Mouse (Mus musculus) stomach, embryonic 16.5 days (tissue): ENCODE results near the gene E330009J07Rik. TPM values are rescaled to one million over a fixed set of nuclear protein-coding genes. Genes with fewer than 3 reads are reported as not detected.
A peak's percentile ranks its signal among the peaks of the same experiment; 100 is the strongest.

Experiments
- ATAC-seq: fragments of 200-750 bp; cut with Nextera tagmentation; 2 replicates; pipeline ENCODE4 v1.8.0; 2017; ENCODE audit warnings: moderate number of reproducible peaks, moderate TSS enrichment; ENCODE audit not compliant: insufficient read depth, low FRiP score
- H3K27ac ChIP-seq: fragments of 300-500 bp; sonication (generic); 2 replicates; pipeline ENCODE4 v1.5.1; 2014; ENCODE audit warnings: low read length
- H3K27me3 ChIP-seq: fragments of 300-500 bp; sonication (generic); 2 replicates; pipeline ENCODE4 v1.6.1; 2014; ENCODE audit warnings: low read length, control low read depth, mixed read lengths; ENCODE audit not compliant: control insufficient read depth, insufficient read depth
- H3K36me3 ChIP-seq: fragments of 300-500 bp; sonication (generic); 2 replicates; pipeline ENCODE4 v1.6.1; 2014; ENCODE audit warnings: low read length; ENCODE audit not compliant: control insufficient read depth, insufficient read depth
- H3K4me1 ChIP-seq: fragments of 300-500 bp; sonication (generic); 2 replicates; pipeline ENCODE4 v1.6.1; 2014; ENCODE audit warnings: low read length, control low read depth, mixed read lengths; ENCODE audit not compliant: control insufficient read depth, insufficient read depth
- H3K4me2 ChIP-seq: fragments of 300-500 bp; sonication (generic); 2 replicates; pipeline ENCODE4 v1.6.1; 2014; ENCODE audit warnings: low read depth, low read length, mixed read lengths
- H3K4me3 ChIP-seq: fragments of 300-500 bp; sonication (generic); replicated peaks from 2 replicates; pipeline ENCODE4 v1.5.1; 2014; ENCODE audit warnings: mild to moderate bottlenecking, low read length
- H3K9ac ChIP-seq: fragments of 300-500 bp; sonication (generic); 2 replicates; pipeline ENCODE4 v1.6.1; 2014; ENCODE audit warnings: low read length
- H3K9me3 ChIP-seq: fragments of 300-500 bp; sonication (generic); replicated peaks from 2 replicates; pipeline ENCODE4 v1.6.1; 2016; ENCODE audit warnings: low read length, control low read depth; ENCODE audit not compliant: control insufficient read depth
- WGBS: fragments of 180-500 bp; shearing (Covaris S2); extraction: QIAGEN DNeasy Blood & Tissue Kit; methylation state at CpG from one replicate; pipeline ENCODE4 v1.1.7; 2014; 5-methylcytosine and 5-hydroxymethylcytosine counted together
- polyA plus RNA-seq: library from polyadenylated mRNA; unstranded; fragments of >200 nt; fragmentation: Nextera tagmentation; extraction: Ambion mirVana; gene quantifications from 2 replicates; pipeline ENCODE4 v1.2.1, GENCODE M21; 2015

The E330009J07Rik gene
- polyA plus RNA-seq, 1 experiment from 2014 or later = 19.8 TPM

DNA sequence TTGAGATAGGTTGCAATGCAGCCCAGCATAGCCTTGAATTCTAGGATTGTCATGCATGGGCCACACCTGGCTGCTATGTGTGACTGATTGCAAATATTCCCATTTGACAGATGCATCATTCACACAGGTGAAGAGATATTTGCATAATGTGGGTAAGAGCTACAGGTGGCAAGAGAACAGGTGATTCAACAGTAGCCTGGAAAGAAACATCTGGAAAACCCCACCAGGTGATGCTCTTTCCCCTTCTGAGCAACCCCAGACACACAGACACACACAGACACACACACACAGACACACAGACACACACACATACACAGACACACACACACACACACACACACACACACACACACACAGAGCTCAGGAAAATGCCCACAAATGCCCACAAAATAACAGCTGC is 4.1 kb downstream of the E330009J07Rik start:
- no peaks in the 10 kb centered on the region for H3K27me3 ChIP-seq
- peak overlapping the region; percentile 44; the same call in 1 of the 2 replicates for H3K27ac ChIP-seq

GRCm38 (mm10) chr6:40431356-40431755 is 4.6 kb downstream of the E330009J07Rik start:
- Histone ChIP-seq H3K27ac (0 out of 2 replicates have a peak overlapping the region, but pooled peaks have one; percentile 76), H3K4me1 (peaks cover 23% of the 10 kb centered on the region), H3K4me2 (no peak overlapping the region), H3K27me3 (no peaks in the 10 kb centered on the region), H3K9me3 (no peaks in the 10 kb centered on the region), H3K9ac (no peak overlapping the region), H3K36me3 (no peaks in the 10 kb centered on the region), H3K4me3 (no peak overlapping the region)
- 42% methylated on average over 4 of the region's 4 CpGs for WGBS
- ATAC-seq = peak; percentile 48; the same call in 1 of the 2 replicates

More for the DNA sequence above, 4.1 kb downstream of the E330009J07Rik start:
- H3K36me3 ChIP-seq = no peaks in the 10 kb centered on the region
- H3K4me2 ChIP-seq = no peak overlapping the region
- H3K4me3 ChIP-seq = no peak overlapping the region
- H3K9ac ChIP-seq = no peak overlapping the region
- H3K4me1 ChIP-seq = peaks cover 23% of the 10 kb centered on the region
- no peaks in the 10 kb centered on the region for H3K9me3 ChIP-seq
- no peak for ATAC-seq

- H3K27ac ChIP-seq = peak overlapping the region; percentile 76
- ATAC-seq = no peak
- WGBS = 57% methylated on average over 3 of the region's 3 CpGs
- H3K27me3 ChIP-seq = no peaks in the 10 kb centered on the region
- H3K36me3 ChIP-seq = no peaks in the 10 kb centered on the region
- H3K4me2 ChIP-seq = no peak overlapping the region
- no peaks in the 10 kb centered on the region for H3K9me3 ChIP-seq
- H3K4me1 ChIP-seq = peaks cover 20% of the 10 kb centered on the region
- no peak overlapping the region for H3K9ac ChIP-seq
- H3K4me3 ChIP-seq = no peak overlapping the region
These were observed 5.1 kb downstream of the E330009J07Rik start for GRCm38 (mm10) chr6:40430878-40431277.

GRCm38 (mm10) chr6:40430251-40430650 is 5.7 kb downstream of the E330009J07Rik start:
- WGBS = 86% methylated on average over 3 of the region's 3 CpGs
- H3K36me3 ChIP-seq = no peaks in the 10 kb centered on the region
- H3K9me3 ChIP-seq = no peaks in the 10 kb centered on the region
- peaks cover 20% of the 10 kb centered on the region for H3K4me1 ChIP-seq
- peak overlapping the region; percentile 76 for H3K27ac ChIP-seq
- no peaks in the 10 kb centered on the region for H3K27me3 ChIP-seq
- no peak overlapping the region for H3K9ac ChIP-seq
- H3K4me3 ChIP-seq = no peak overlapping the region
- H3K4me2 ChIP-seq = no peak overlapping the region
- no peak for ATAC-seq

DNA sequence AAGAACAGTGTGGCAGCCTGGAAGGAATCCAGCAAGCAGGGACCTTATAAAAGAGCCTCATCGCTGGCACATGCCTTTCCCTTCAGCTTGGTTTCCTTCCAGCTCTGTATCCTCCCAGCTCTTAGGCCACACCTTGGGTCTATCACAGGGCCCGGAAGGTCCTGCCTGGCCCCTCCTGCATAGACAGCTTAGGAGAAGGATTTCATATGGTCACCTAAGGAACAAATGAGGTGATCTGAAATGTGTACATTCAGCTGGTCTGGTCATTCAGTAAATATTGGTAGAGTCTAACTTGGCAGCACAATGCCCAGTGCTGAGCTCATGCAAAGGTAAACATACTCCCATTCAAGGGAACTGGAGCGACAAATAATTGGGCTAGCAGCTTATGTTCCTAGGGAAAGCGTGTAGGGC is 6.4 kb downstream of the E330009J07Rik start:
- ATAC-seq = peak; percentile 91
- H3K36me3 ChIP-seq = no peaks in the 10 kb centered on the region
- no peaks in the 10 kb centered on the region for H3K9me3 ChIP-seq
- H3K4me1 ChIP-seq = peaks cover 17% of the 10 kb centered on the region
- no peaks in the 10 kb centered on the region for H3K27me3 ChIP-seq
- 54% methylated on average over 4 of the region's 4 CpGs for WGBS
- no peak overlapping the region for H3K4me3 ChIP-seq
- no peak overlapping the region for H3K9ac ChIP-seq
- no peak overlapping the region for H3K4me2 ChIP-seq
- H3K27ac ChIP-seq = peak overlapping the region; percentile 76; the same call in 1 of the 2 replicates

GRCm38 (mm10) chr6:40428696-40429095 is 7.2 kb downstream of the E330009J07Rik start:
- Histone ChIP-seq H3K9ac (no peak overlapping the region), H3K27me3 (no peaks in the 10 kb centered on the region), H3K27ac (no peak overlapping the region), H3K9me3 (no peaks in the 10 kb centered on the region), H3K4me1 (peaks cover 14% of the 10 kb centered on the region; the same call in 1 of the 2 replicates), H3K4me3 (no peak overlapping the region), H3K4me2 (no peak overlapping the region), H3K36me3 (no peaks in the 10 kb centered on the region)
- no peak for ATAC-seq
- WGBS = 53% methylated on average over 3 of the region's 3 CpGs

DNA sequence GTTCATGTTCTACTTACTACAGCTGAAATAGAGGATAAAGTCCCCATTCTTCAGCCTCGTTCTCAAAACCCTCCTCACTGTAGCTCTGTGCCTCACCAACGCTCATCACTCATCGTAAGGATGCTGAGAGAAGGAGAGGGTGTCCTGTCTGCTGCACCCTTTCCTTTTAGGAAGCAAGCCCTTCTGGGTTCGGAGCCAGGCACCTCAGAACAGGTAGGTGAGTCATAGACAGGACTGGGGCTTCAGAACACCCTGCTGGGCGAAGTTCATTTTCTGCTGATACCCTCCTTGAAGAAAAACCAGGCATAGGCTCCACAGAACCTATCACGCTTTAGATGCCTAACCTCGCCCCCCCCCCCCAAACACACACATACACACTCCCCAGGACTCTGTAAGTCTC is 8.5 kb downstream of the E330009J07Rik start:
- Histone ChIP-seq H3K4me2 (no peak overlapping the region), H3K27me3 (no peaks in the 10 kb centered on the region), H3K4me1 (peaks cover 14% of the 10 kb centered on the region; the same call in 1 of the 2 replicates), H3K27ac (no peak overlapping the region), H3K4me3 (no peak overlapping the region), H3K36me3 (no peaks in the 10 kb centered on the region), H3K9ac (no peak overlapping the region), H3K9me3 (no peaks in the 10 kb centered on the region)
- ATAC-seq = no peak
- WGBS = 79% methylated on average over 7 of the region's 7 CpGs

DNA sequence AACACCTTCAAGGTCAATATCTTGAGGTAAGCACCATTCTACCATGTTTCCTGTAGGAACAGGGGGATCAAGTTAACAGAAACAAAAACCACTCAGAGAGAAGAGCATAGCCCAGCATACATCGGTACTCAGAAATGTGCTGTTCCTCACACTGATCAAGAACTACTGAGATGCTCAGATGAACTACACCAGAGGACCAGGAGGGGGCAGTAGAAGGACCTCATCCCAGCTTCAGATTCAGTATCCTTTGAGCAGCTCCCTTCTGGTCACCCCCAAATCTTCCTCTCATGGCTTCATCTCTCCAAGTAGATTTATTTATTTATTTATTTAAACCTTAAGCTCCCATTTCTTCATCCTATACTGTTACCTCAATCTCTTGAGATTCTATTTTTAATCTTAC is 12.2 kb downstream of the E330009J07Rik start:
- Histone ChIP-seq H3K9me3 (no peaks in the 10 kb centered on the region), H3K36me3 (no peaks in the 10 kb centered on the region), H3K9ac (no peak overlapping the region), H3K4me1 (peaks cover 4% of the 10 kb centered on the region; the same call in 1 of the 2 replicates), H3K4me2 (no peak overlapping the region), H3K27me3 (no peaks in the 10 kb centered on the region), H3K27ac (no peak overlapping the region), H3K4me3 (no peak overlapping the region)
- no peak for ATAC-seq
- WGBS = 67% methylated on average over 1 of the region's 1 CpGs

GRCm38 (mm10) chr6:40423013-40423412 is 12.9 kb downstream of the E330009J07Rik start:
- no peak for ATAC-seq
- no peak overlapping the region for H3K4me2 ChIP-seq
- 73% methylated on average over 1 of the region's 1 CpGs for WGBS
- H3K27ac ChIP-seq = no peak overlapping the region
- H3K4me1 ChIP-seq = no peaks in the 10 kb centered on the region; the same call in 1 of the 2 replicates
- no peak overlapping the region for H3K4me3 ChIP-seq
- H3K9ac ChIP-seq = no peak overlapping the region
- no peaks in the 10 kb centered on the region for H3K9me3 ChIP-seq
- no peaks in the 10 kb centered on the region for H3K27me3 ChIP-seq
- no peaks in the 10 kb centered on the region for H3K36me3 ChIP-seq
